Mouse (Mus musculus) T-cell, adult 2 months (primary cell): ENCODE measurements around the gene Gm27029.
"Not testable (repeated sequence)": the region's sequence is repeated elsewhere in the genome, so short reads cannot be mapped to it uniquely, and the experiment has no call there.

Experiments
- DNase-seq: peaks from one replicate; pipeline ENCODE4 v3.0.0; 2022; ENCODE audit warnings: low spot score

Gm27029 gene

GRCm38 (mm10) chr11:101419610-101420009 lies 5.0 kb downstream of the Gm27029 start:
- no peak for DNase-seq

DNA sequence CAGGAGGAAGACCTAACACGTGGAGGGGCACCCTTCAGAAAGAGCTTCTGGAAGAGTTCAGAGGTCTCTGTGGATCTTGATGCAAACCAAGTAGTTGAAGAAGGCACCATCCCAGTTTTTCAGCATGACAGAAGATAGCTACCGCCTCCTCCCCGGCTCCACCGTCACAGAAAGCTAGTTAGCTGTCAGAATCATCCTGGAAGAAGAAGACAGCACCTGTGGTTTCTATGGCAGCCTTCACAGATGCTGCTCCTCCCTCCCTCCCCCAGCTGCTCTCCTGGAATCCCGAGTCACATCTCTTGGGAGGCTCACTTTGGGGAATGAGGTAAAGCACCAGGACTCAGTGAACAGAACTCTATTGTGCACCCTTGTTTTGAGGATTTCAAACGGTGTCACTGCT lies 5.6 kb downstream of the Gm27029 start:
- DNase-seq: no peak

DNA sequence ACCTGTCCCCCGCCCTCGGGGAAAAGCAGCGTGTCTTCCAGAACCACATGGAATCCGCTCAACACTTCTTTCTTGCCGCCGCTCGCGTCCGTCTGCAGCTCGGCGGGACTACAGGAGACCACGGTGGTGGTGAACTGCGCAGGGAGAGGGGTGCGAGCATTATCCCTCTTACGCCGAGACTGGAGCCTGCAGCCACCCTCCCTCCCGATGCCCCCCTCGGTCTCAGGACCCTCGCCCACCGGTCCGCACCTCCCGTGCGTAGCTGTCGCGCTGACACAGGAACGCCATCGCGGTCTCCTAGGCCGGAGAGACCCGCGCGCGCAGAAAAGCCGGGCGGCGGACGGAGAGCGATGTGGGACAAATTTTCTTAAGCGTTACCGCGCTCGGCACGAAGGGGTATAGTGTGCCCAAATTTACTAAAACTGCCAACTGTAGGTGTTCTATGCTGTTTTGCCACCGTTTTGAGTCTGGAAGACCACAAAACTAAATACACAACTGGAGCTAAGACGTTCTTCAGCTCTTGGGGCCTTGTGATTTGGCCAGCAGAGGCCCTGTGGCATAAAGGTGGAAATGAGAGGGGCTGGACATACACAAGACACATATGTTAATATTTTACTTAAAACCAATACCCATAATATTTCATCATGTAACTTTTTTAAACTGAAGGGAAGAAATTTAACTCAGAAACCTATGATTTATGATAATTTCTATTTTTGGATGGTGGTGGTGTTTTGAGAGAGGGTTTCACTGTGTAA lies 7.3 kb downstream of the Gm27029 start, which contains the start of gene Aarsd1:
Aarsd1 (minus strand) TSS at position 515 of the 755 bp plus-strand sequence.
- DNase-seq: peak; percentile 84

DNA sequence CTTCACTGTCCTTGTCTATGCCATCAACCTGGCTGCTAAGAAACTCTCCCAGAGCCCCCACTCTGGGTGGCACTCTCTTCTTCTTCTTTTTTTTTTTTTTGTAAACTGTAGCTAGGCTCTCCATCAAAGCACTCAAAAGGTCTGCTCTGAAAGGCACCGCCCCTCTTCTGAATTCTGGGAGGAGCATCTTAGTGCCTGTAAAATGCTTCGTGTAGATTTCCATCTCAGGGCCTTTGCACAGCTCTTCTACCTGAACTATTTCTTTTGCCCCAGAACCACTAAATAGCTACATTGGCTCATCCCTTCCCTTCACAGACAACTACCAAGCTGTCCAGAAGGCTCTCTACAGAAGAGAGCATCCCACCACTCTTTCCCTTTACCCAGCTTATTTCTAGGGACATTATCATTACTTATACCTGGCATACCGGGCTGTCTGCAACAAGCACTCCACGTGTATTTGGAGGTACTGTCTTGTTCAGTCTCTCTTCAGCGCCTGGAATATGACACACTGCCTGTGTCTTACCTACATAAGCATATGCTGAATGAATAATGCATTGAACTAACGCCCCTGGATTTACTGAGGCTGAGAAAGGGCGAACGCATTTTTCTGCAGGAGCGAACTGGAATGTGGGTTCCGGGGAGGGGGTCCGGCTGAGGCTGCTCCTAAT lies 8.0 kb downstream of the Gm27029 start:
- DNase-seq: peak; percentile 13

GRCm38 (mm10) chr11:101415306-101415705 lies 9.3 kb downstream of the Gm27029 start:
- no peak for DNase-seq

DNA sequence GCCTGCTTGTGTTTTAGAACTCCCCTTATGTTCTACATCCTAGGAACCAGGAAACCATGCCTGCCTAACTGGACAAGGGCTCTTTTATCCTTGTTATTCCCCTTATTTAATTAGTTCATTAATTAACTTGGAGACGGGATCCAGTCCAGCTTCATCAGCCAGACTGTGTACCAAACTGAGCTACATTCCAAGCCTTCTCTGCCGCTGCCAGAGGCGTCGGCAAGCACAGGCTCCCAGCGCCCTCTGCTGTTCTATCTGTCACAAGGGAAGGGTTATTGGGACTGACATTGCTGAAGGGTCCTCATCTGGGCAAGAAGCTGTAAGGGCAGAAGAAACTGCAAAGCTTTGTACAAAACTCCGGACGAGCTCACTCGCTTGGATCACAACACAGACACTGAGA lies 29.5 kb downstream of the Gm27029 start:
- DNase-seq: peak; percentile 54

DNA sequence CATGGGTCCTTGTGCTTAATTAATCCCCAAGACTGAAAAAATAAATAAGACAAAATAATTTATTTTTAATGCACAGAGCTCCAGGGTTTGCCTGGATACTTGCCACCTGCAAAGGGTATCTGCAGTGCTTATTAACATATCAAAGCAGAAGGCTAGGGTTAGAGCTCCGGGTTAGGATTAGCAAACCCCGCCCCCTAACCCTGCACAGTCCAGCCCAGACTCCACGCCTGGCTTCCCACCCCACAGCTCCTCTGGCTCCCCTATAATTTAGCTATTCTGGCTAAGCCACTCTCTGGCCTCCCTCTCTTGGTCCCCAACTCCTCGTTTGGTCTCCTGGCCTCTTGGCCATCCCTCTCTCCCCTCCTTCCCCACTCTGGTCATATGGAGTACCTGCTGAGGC lies 42.8 kb downstream of the Gm27029 start:
- no peak for DNase-seq

- no peak for DNase-seq
Observed at GRCm38 (mm10) chr11:101378926-101379325, 45.7 kb downstream of the Gm27029 start.

DNA sequence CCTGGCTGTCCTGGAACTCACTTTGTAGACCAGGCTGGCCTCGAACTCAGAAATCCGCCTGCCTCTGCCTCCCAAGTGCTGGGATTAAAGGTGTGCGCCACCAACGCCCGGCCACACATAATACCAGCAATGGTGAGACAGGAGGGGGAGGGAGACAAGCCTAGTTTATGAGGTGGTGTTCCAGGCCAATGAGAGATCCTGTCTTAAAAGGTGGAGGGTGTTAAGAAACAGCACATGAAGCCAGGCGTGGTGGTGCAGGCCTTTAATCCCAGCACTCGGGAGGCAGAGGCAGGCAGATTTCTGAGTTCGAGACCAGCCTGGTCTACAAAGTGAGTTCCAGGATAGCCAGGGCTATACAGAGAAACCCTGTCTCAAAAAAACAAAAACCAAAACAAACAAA lies 46.4 kb downstream of the Gm27029 start:
- not testable (repeated sequence) for DNase-seq

DNA sequence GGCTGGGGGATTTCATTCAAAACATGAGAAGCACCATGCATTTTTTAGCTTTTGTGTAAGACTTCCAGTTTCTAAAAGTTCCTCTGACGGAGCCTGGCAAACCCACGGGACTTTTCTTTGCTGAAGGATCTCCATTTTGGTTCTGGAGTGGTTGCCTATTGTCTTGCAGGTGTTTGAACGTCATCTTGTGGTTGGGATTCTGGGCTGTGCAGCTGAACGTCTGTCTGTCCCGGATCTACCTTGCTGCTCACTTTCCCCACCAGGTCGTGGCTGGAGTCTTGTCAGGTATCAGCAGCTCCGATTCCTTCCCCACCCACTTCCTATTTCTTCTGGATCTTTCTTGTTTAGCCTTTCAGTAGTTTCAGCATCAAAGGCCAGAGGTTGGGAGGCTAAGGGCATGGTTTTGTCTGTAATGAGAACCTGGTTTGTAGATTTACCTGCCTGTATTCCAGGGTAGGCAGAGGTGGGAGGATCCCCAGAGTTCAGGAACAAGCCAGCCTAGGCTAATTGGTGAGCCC lies 50.1 kb downstream of the Gm27029 start:
- no peak for DNase-seq

DNA sequence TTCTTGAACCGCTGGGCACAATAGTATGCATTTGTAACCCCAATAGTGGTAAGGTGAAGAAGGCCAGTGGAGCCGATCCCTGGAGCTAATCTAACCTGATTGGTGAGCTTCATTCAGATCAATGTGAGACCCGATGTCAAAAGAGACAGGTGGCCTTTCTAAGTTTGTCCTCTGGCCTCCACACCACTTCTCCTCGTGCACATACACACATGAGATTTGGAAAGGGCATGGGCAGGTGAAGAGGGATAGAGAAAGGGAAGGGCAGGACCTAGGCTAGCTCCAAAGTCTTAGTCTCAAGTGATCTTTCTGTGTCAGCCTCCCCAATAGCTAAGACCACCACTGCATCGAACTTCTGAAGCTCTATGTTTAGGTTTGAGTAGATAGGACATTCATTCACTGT lies 54.5 kb downstream of the Gm27029 start:
- no peak for DNase-seq

GRCm38 (mm10) chr11:101367326-101367935 lies 57.2 kb downstream of the Gm27029 start, which contains the start of gene G6pc:
Gene G6pc, plus strand, starts transcription at chr11:101367561.
- no peak for DNase-seq

DNA sequence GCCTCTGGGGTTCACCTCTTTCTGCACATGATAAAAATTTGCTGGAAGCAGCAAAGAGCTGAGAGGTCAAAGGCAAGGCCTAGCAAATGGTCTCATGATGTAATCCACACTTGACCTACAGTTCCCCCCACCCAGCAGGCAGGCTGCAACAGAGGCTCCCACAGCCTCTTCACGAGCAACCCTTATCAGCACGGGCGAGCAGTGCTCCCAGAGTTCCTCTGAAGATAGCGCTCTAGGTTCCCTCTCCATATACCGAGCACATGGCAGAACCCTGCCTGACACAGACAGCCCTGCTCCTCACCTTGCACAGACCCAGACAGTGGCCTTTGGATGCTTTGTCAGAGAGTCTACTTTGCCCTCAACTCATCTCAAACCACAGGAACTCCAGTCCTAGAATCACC lies 60.1 kb downstream of the Gm27029 start:
- no peak for DNase-seq

DNA sequence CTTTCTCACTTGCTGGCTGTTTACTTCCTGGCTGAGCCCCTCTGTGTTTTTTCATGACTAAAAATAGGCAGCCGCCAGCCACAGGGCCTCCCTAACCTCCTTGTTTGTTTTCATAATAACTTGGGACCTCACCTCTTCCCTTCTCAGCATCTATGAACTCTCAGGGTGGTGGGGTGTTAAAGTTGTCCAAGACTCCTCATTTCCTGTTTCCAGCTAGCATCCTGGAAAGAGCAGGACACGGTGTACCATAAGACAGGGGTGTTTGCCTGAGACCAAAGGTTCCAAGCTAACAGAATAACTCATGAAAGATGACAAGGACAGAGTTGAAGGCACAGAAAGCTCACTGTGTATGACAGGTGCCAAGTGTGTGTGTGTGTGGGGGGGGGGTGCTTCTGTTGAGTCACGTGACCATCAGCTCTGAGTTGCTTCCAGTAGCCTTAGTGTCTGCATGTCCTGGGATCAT lies 63.9 kb downstream of the Gm27029 start:
- DNase-seq: peak; percentile 9

GRCm38 (mm10) chr11:101359776-101360175 lies 64.8 kb downstream of the Gm27029 start:
- no peak for DNase-seq

- DNase-seq: peak; percentile 28
Observed at GRCm38 (mm10) chr11:101357505-101358182, 67.0 kb downstream of the Gm27029 start.
